Mouse (Mus musculus): Measurements from ENCODE around the gene Tmem131l. TPM values are rescaled to one million over a fixed set of nuclear protein-coding genes. Genes with fewer than 3 reads are reported as not detected.

Tmem131l gene
- polyA plus RNA-seq, 1 experiment from 2014 or later = 9.6 TPM

DNA sequence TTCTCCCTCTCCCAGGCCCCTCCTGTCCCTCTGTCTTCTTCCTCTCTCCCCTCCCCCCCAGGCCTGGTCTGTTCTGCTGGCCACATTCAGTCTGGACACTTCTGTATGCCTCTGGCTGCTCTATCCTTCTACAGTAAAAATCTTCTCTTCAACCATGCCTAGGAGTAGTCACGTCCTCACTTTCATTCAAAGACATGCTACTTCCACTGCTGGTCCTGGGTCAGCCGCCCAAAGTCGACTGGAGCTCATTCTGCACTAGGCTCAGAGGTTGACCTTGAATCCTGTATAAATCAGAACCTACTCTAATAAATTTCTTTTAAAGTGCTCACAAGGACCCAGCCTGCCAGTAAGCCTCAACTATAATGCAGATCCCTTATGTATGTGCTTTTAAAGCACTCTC lies 53.2 kb downstream of the Tmem131l start:
- Histone ChIP-seq H3K4me2 (replicated peaks; ENCODE audit: low read depth) (no peak overlapping the region), H3K27me3 (replicated peaks; ENCODE audit: control insufficient read depth, insufficient read depth, low read length) (no peaks in the 10 kb centered on the region), H3K9me3 (ENCODE audit: control insufficient read depth) (no peaks in the 10 kb centered on the region), H3K36me3 (ENCODE audit: control insufficient read depth, insufficient read depth) (no peaks in the 10 kb centered on the region), H3K4me1 (replicated peaks; ENCODE audit: control insufficient read depth, insufficient read depth, low read length) (no peaks in the 10 kb centered on the region), H3K27ac (ENCODE audit: low read depth, low read length) (no peak overlapping the region), H3K9ac (ENCODE audit: low read depth, low read length) (no peak overlapping the region), H3K4me3 (ENCODE audit: low read depth, low read length) (no peak overlapping the region)
- no peak for ATAC-seq
- TF ChIP-seq CTCF (IDR thresholded peaks at IDR 0.05; ENCODE audit: low read depth) = no peak
- 79% methylated on average over 3 of the region's 3 CpGs for WGBS

DNA sequence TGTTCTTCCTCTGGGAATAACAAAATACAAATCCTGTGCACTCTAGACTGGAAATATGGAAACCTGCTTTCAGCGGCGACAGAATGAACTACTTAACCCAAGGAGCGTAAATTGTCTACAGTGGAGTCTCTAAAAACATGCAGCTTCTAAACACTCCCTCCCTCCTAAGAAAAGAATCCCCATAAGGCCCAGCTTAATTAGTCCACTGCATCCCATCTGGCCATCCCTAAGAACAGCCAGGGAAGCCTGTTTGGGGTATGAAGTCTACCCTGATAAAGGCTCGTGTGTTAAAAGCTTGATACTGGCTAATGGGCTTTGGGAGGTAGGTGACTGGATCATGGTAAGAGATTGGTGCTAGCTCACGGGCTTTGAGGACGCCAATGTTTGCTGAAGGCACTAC lies 54.5 kb downstream of the Tmem131l start:
- Histone ChIP-seq H3K4me3 (ENCODE audit: low read depth, low read length) (no peak overlapping the region), H3K36me3 (ENCODE audit: control insufficient read depth, insufficient read depth) (no peaks in the 10 kb centered on the region), H3K27me3 (replicated peaks; ENCODE audit: control insufficient read depth, insufficient read depth, low read length) (no peaks in the 10 kb centered on the region), H3K9me3 (ENCODE audit: control insufficient read depth) (no peaks in the 10 kb centered on the region), H3K27ac (ENCODE audit: low read depth, low read length) (no peak overlapping the region), H3K9ac (ENCODE audit: low read depth, low read length) (no peak overlapping the region), H3K4me2 (replicated peaks; ENCODE audit: low read depth) (no peak overlapping the region), H3K4me1 (replicated peaks; ENCODE audit: control insufficient read depth, insufficient read depth, low read length) (no peaks in the 10 kb centered on the region)
- WGBS = 69% methylated on average over 6 of the region's 6 CpGs
- TF ChIP-seq CTCF (IDR thresholded peaks at IDR 0.05; ENCODE audit: low read depth) = no peak
- ATAC-seq = no peak

DNA sequence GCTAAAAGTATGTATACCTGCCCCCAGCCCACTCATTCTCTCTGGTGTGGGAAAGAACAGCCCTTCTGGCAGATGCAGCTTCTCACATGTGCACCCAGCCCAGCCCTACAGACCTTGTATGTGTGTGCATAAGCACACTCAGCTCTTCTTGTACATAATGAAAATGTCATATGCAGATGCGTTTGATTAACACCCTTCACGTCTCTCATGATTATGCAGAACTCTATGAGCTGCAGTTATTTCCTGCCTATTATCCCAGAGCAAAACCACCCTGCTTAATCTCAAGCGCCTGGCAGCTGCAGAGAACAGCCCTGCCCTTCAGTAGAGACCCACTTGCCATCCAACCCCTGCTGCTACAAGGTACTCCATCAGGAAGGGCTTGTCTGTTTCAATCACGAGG lies 55.6 kb downstream of the Tmem131l start:
- Histone ChIP-seq H3K9me3 (ENCODE audit: control insufficient read depth) (no peaks in the 10 kb centered on the region), H3K27me3 (replicated peaks; ENCODE audit: control insufficient read depth, insufficient read depth, low read length) (no peaks in the 10 kb centered on the region), H3K4me1 (replicated peaks; ENCODE audit: control insufficient read depth, insufficient read depth, low read length) (no peaks in the 10 kb centered on the region), H3K4me3 (ENCODE audit: low read depth, low read length) (no peak overlapping the region), H3K27ac (ENCODE audit: low read depth, low read length) (no peak overlapping the region), H3K4me2 (replicated peaks; ENCODE audit: low read depth) (no peak overlapping the region), H3K9ac (ENCODE audit: low read depth, low read length) (no peak overlapping the region), H3K36me3 (ENCODE audit: control insufficient read depth, insufficient read depth) (no peaks in the 10 kb centered on the region)
- ATAC-seq = no peak
- 68% methylated on average over 4 of the region's 4 CpGs for WGBS
- no peak for TF ChIP-seq CTCF (IDR thresholded peaks at IDR 0.05; ENCODE audit: low read depth)

DNA sequence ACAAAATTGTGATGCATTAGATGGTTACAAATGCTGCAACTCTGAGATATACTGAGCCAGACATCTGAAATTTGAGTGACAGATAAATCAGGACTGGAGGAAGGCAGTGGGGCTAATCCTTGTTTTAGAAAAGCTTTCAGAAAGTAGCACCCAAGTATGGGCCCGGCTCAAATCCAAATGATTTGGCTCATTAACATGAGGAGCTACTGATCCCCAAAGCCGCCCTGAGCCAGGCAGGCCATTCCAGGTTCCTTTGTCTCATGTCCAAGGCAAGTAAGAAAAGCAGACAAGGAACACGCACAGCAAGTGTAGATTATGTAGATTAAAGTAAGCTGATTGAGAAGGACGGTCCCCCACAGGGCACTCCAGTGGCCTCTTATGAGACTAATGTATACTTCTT lies 57.2 kb downstream of the Tmem131l start:
- no peak for ATAC-seq
- Histone ChIP-seq H3K9ac (ENCODE audit: low read depth, low read length) (no peak overlapping the region), H3K27ac (ENCODE audit: low read depth, low read length) (no peak overlapping the region), H3K9me3 (ENCODE audit: control insufficient read depth) (no peaks in the 10 kb centered on the region), H3K27me3 (replicated peaks; ENCODE audit: control insufficient read depth, insufficient read depth, low read length) (no peaks in the 10 kb centered on the region), H3K4me2 (replicated peaks; ENCODE audit: low read depth) (no peak overlapping the region), H3K4me1 (replicated peaks; ENCODE audit: control insufficient read depth, insufficient read depth, low read length) (no peaks in the 10 kb centered on the region), H3K4me3 (ENCODE audit: low read depth, low read length) (no peak overlapping the region), H3K36me3 (ENCODE audit: control insufficient read depth, insufficient read depth) (no peaks in the 10 kb centered on the region)
- no peak for TF ChIP-seq CTCF (IDR thresholded peaks at IDR 0.05; ENCODE audit: low read depth)
- WGBS = 88% methylated on average over 4 of the region's 4 CpGs

DNA sequence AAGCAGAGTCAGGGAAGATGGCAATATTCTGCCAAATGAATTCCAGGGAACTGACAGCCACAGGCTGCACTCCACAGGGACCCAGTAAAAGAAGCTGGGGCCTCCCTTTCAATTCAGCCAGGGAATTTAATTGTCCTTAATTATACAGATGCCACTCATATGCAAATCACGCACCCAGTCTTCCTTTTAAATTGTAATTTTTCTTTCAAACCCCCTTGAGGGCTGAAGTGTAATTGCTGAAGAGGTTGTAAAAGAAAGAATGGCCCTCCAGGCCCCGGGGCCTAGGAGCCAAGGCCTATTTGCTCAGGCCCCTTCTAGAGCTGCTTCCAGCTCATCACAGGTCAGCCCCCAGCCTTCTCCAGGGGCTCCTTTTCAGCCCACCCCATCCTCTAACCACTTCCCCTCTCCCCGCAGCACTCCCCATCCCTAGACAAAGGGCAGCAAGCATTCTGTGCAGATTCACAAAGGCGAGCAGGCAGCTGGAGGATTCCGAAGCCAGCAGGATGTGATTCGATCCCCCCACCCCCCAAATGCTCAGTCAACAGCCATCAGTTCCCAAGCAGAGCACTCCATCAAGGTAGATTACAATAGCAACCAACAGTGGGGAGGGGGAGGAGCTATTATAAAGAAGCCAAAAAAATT lies 59.6 kb downstream of the Tmem131l start:
- no peak overlapping the region for H3K9ac ChIP-seq (ENCODE audit: low read depth, low read length)
- 51% methylated on average over 6 of the region's 6 CpGs for WGBS
- H3K9me3 ChIP-seq (ENCODE audit: control insufficient read depth) = no peaks in the 10 kb centered on the region
- no peaks in the 10 kb centered on the region for H3K27me3 ChIP-seq (replicated peaks; ENCODE audit: control insufficient read depth, insufficient read depth, low read length)
- H3K4me1 ChIP-seq (replicated peaks; ENCODE audit: control insufficient read depth, insufficient read depth, low read length) = no peaks in the 10 kb centered on the region
- no peak overlapping the region for H3K4me2 ChIP-seq (replicated peaks; ENCODE audit: low read depth)
- no peaks in the 10 kb centered on the region for H3K36me3 ChIP-seq (ENCODE audit: control insufficient read depth, insufficient read depth)
- TF ChIP-seq CTCF (IDR thresholded peaks at IDR 0.05; ENCODE audit: low read depth) = no peak
- no peak for ATAC-seq
- no peak overlapping the region for H3K4me3 ChIP-seq (ENCODE audit: low read depth, low read length)
- H3K27ac ChIP-seq (ENCODE audit: low read depth, low read length) = no peak overlapping the region

DNA sequence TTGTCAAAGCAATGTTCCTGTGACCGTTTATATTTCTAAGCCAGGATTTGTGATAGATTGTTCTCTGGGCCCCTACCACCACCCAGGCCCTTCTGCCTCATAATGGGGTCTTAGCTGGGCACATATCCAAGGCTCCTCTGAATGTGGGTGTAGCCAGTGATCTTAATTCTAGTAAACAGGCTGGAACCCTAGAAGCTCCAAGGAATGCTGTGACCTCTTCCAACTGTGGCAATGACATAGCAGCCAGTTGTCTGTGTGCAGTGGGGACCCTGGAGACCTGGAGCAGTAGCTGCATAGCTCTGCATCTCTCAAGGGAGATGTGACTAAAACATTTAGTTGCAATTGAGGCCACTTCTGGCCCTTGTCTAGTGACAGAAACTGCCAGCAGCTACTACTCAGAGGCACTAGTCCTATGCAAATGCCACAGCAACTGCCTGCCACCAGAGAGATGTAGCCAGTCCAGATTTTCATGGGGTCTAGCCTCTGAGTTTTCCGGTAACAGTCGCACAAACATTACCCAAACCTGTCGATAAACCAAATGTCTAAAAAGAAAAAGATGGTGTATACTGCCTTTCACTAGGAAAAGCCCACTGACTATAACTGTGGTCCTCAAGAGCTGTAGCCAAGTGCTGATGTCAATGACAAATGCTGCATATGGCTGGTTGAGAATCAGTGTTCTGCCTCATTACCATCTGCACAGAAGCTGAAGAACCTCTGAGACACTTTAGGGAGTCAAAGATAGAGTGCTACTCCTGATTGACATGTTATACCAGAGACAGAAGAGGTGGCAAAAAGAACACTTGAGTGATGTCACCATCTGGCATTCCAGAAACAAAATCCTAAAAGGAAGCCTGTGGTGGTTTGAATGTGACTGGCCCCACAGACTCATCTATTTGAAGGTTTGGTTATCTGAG lies 61.2 kb downstream of the Tmem131l start:
- no peak overlapping the region for H3K4me3 ChIP-seq (ENCODE audit: low read depth, low read length)
- no peaks in the 10 kb centered on the region for H3K36me3 ChIP-seq (ENCODE audit: control insufficient read depth, insufficient read depth)
- H3K9me3 ChIP-seq (ENCODE audit: control insufficient read depth) = no peaks in the 10 kb centered on the region
- H3K4me2 ChIP-seq (replicated peaks; ENCODE audit: low read depth) = no peak overlapping the region
- TF ChIP-seq CTCF (IDR thresholded peaks at IDR 0.05; ENCODE audit: low read depth) = no peak
- no peaks in the 10 kb centered on the region for H3K4me1 ChIP-seq (replicated peaks; ENCODE audit: control insufficient read depth, insufficient read depth, low read length)
- no peak overlapping the region for H3K27ac ChIP-seq (ENCODE audit: low read depth, low read length)
- WGBS = 78% methylated on average over 4 of the region's 4 CpGs
- no peak overlapping the region for H3K9ac ChIP-seq (ENCODE audit: low read depth, low read length)
- H3K27me3 ChIP-seq (replicated peaks; ENCODE audit: control insufficient read depth, insufficient read depth, low read length) = no peaks in the 10 kb centered on the region
- no peak for ATAC-seq

Data from intestine, postnatal 0 days (tissue).